Mouse (Mus musculus): ENCODE measurements around the gene Katnal1.

Gene Katnal1

DNA sequence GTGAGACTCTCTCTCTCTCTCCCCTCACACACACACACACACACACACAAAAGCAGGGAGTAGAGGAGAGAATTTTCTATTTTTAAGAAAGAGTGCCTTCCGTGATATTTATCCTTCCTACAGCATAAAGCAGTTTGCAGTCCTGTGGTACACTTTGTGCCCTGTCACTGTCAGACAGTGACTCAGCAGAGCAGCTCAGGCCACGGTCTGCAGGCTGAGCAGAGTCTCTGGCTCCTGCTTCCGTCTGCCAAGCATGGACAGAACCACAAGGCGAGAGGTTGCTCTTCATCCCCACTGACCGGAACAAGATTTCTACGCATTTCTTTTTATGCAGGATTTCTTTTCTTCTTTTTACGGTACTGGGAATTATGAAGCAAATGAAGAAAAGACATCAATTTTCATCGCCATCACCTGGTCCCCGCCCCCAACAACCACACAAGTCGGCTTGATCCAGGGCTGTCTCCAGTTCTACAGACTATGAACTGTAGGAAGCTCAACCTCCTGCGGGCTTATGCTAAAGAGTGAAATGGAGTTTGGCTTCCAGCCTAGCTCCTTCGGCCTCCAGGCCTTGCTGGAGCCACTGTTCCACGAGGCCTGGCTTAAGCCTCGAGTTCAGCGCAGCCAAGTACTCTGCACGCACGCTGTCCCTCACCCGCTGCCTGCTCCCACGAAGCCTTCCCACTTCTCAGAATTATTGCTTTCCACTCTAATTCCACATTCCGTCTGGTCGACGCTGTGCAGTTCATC lies 25.4 kb upstream of the Katnal1 start:
- DNase-seq (ENCODE audit: extremely low spot score, low read depth, low spot score): no peak

DNA sequence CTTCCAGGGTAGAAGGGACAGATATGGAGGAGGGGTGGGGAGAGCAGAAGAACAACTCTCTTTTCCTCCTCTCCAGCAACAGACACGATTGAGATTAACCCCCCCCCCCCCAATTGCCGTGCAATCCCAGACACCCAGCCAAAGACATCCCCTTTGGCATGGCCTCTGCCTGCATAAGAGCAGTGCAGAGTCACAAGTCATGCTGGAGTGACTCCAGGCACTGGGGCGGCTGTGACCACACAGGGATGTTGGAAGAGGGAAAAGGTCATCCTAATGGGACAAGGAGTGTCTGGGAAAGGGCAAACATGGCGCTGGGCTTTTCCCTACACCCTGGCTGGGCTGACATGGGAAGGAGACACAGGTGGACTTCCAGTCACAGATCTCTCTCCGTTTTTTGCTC lies 24.0 kb upstream of the Katnal1 start:
- no peak for DNase-seq (ENCODE audit: extremely low spot score, low read depth, low spot score)

DNA sequence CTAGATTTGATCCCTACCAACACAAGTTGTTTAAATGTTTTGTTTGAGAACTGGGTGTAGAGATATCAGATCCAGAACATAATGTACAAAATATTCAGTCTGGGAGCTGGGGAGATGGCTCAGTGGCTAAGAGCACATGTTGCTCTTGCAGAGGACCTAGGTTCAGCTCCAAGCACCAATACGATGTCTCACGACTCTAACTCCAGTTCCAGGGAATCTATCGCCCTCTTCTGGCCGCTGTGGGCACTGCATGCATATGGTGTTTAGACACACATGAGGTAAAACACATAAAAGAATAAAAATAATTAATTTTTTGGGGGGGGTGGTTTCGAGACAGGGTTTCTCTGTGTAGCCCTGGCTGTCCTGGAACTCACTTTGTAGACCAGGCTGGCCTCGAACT lies 23.3 kb upstream of the Katnal1 start:
- DNase-seq (ENCODE audit: extremely low spot score, low read depth, low spot score): no peak

DNA sequence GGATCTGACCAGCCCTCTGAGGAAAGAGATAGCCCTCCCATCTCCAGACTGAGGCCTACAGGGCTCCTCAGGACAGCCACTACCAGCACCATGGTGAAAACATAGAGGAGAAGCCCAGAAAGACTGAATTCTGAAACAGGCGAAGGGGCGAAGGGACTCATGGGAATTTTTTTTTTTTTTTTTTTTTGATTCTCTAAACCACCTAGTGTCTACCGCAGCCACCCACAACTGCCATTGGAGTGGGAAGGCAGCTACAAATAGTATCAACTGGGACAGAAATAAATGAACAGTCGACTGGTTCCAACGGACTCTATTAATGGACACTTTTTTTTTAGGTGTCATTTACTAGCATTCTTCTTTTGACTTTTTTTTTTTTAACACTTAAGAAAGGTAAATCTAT lies 22.2 kb upstream of the Katnal1 start:
- no peak for DNase-seq (ENCODE audit: extremely low spot score, low read depth, low spot score)

DNA sequence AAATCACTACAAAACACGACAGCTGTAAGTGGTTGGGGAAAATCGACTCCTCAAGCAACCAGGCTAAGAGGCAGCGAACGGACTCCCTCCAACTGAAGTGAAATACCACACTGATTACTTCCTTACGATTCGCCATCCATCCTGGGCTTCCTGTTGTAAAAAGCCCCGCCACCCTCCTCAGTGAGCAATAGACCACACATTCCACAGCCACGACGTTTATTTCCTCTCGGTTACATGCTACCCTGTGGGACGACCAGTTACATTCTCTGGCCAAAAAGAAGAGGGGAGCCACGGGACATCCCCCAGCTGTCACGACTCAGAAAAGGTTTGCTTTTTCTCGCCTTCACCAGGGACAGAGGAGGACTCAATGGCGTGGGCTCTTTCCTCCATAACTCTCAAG lies 20.9 kb upstream of the Katnal1 start:
- DNase-seq (ENCODE audit: extremely low spot score, low read depth, low spot score): no peak

DNA sequence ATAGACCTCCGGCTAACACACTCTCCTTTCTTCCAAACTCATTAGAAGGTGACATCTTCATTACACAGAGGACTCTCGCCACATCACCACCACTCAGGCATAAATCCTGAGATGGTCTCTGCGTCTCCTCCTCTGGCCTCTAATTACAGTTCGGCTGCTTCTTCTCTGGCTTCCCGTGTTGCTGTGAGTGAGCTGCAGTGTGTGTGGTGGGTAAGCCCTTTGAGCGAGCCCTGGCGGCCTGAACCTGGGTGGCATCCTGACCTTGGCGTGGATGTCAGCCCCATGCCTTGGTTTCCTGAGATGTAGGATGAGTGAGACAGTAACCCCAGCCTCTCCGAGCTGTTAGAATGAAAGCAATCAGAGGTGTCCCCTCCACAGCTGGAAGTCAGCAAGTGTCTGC lies 19.5 kb upstream of the Katnal1 start:
- no peak for DNase-seq (ENCODE audit: extremely low spot score, low read depth, low spot score)

DNA sequence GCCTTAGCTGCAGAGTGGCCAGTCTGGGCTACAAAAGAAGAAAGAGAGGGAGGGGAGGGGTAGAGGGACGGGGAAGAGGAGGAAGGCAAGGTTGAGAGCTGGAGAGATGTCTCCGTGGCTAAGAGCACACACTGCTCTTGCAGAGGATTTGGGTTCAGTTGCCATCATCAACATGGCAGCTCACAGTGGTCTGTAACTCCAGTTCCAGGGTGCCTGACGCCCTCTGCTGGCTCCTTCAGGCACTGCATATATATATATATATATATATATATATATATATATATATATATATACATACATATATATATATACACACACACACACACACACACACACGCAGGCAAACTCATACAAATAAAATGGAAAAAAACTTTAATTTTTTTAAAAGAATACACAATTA lies 18.3 kb upstream of the Katnal1 start:
- DNase-seq (ENCODE audit: extremely low spot score, low read depth, low spot score): no peak

DNA sequence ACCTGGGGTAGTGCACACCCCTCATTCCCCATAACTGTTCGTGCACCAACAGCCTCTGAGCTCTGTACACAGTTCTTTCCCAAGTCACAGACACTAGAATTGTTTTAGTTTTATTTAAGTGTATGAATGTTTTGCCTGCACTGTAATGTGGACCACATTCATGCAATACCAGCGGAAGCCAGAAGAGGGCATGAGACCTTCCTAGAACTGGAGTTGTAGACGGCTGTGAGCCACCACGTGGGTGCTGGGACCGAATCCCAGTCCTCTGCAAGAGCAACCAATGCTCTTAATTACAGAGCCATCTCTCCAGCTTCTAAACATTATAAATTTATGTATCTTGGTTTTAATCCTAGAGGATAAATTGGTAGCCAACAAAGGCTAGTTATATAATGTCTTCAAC lies 17.7 kb upstream of the Katnal1 start:
- DNase-seq (ENCODE audit: extremely low spot score, low read depth, low spot score): no peak

DNA sequence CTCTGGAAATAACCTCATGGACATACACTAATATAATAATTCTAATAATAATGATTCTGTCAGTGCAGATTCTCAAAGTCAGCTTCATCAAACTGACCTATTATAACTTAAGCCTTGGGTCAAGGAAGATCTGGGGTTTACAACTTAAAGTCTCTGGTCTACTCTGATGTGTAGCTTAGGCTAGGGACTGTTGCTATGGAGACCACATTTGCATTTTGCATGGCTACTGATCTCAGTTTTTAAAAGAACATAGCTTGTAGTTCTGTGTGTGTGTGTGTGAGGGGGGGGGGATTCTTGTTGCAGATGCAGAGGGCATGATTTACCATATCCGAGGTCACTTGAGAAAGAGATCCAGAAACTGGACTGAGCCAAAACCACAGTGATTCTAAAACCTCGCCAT lies 16.6 kb upstream of the Katnal1 start:
- no peak for DNase-seq (ENCODE audit: extremely low spot score, low read depth, low spot score)

DNA sequence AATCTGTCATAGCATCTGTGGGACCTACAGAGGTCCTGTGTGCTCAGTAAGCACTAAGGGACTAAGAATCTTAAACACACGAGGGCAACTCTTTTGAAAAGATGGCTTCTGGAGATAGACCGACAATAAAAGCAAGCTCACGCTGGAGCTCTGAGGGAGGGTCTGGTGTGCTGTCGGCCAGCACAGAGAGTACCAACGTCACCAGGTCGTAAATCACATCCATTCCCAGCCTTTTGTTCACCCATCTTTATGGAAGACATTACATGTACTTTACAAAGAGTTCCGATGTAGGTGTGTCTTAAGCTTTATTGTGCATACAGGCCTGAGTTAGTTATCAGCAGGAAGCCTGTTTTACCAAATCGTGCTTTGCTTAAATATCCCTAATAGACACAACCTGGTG lies 14.9 kb upstream of the Katnal1 start:
- DNase-seq (ENCODE audit: extremely low spot score, low read depth, low spot score): no peak

DNA sequence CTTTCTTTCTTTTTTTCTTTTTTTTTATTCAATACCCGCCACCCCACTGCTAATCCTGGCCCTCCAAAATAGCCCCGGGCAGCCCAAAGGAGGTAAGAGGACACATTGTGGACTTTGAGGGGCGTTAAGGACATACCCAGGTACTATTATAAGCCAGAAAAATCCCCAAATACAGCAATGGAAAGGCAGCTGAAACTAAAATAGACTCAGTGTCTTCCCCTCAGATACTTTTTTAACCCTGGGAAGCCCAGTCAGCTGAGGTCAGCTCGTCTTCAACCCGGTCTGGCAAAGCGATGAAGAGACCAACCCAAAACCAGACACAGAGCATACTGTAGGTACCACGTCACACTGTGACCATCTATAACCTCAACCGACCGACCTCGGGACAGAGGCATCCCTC lies 14.3 kb upstream of the Katnal1 start:
- DNase-seq (ENCODE audit: extremely low spot score, low read depth, low spot score): no peak

DNA sequence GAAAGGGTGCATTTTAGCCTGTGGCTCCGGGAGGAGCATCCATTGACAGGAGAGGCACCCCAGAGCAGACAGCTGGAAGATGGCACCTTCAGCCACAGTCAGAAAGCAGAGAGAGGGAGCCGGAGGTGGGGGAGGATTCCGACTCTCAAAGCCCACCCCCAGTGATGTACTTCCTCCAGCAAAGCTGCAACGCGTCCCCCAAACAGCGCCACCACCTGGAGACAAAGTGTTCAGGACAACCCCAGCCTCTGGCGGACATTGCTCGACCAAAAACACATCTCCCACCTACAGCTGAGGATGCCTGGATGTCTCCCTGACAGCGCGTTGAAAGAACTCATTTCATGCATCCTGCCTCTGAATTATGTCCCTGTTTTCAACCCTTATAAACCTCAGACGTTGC lies 13.8 kb upstream of the Katnal1 start:
- no peak for DNase-seq (ENCODE audit: extremely low spot score, low read depth, low spot score)

DNA sequence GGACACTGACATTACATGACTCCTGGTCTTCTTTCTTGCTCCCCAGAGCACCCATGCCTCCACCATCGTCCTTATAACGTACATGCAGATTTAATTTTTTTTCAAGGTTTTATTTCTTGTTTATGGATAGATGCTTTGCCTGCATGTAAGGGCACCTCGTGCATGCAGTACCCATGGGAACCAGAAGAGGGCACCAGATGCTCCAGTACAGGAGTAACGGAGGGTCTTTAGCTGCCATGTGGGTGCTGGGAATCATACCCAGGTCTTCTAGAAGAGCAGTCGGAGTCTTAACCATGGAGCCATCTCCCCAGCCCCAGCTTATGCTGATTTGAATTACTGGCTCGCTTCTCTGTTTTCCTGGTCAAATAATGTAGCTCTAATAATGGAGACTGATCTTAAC lies 13.2 kb upstream of the Katnal1 start:
- DNase-seq (ENCODE audit: extremely low spot score, low read depth, low spot score): no peak

DNA sequence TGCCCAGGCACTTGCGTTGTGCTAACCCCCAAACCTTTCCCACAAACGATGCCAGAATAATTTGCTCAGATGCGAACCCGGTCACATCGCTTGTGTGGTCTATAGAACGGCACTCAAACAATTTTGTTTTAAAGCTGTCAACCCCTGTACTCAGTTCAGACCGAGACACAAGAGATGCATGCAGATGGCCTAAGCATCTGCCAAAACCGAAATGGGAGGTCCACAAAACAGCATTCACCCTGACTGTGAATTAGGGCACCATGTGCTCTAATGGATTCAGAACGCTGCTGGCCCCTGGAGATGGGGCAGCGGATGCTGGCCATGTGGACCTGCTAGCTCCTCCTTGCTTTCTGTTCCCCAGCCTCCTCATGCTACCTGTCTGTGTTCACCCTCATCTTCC lies 12.7 kb upstream of the Katnal1 start:
- DNase-seq (ENCODE audit: extremely low spot score, low read depth, low spot score): no peak

DNA sequence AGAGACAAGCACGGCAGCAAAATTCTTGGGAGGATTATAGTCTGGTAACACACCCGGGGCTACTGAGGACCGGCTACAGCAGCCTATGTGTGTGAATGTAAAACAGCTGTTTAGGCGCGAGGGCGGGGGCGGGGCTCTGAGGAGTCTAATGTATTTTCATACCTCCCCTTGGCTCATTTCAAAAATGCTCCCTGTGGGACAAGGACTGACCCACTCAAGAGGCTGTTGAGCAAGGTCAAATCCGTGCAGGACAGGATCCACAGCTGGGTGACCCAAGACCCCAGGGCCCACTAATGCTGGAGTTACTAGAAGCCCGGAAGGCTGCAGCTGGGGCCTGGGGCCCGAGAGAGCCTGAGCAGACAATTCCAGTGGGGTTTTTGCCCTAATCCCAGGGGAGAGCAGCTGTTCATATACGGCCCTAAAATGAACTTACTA lies 10.8 kb upstream of the Katnal1 start:
- no peak for DNase-seq (ENCODE audit: extremely low spot score, low read depth, low spot score)

DNA sequence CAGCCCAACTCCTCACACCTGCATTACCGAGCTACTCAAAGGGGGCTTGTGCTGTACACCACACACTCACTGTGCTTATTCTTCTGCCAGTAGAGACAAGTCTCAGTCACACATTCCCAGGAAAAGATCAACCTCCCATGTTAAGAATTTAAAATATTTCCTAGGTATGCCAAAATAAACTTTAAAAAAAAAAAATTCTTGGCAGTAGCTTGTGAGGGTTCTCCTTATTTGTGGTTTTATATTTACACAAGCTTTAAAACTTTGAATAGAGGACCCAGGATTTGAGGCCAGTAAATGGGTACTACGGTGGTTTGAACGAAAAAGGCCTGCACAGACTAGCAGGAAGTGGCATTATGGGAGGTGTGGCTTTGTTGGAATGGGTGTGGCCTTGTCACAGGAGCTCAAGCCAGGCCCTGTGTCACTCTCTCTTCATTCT lies 7.4 kb upstream of the Katnal1 start:
- no peak for DNase-seq (ENCODE audit: extremely low spot score, low read depth, low spot score)

DNA sequence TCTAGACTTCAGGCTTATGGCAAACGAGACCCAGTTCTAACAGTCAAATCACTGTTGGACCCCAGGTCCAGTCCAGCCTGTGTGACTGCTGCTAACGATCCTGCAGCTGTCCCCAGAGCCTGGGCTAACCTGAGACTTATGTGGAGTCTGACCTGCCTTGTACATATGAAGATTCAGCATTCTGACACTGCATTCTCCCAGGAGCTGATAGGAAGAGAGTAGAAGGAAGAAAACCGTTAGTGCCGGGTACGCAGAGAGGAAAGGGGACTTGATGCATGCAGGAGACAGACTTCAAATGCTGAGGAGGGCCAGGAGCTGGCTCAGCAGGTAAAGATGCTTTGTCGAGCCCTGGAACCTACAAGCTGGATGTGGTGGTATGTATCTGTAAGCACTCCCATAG lies 6.8 kb upstream of the Katnal1 start:
- DNase-seq (ENCODE audit: extremely low spot score, low read depth, low spot score): no peak

DNA sequence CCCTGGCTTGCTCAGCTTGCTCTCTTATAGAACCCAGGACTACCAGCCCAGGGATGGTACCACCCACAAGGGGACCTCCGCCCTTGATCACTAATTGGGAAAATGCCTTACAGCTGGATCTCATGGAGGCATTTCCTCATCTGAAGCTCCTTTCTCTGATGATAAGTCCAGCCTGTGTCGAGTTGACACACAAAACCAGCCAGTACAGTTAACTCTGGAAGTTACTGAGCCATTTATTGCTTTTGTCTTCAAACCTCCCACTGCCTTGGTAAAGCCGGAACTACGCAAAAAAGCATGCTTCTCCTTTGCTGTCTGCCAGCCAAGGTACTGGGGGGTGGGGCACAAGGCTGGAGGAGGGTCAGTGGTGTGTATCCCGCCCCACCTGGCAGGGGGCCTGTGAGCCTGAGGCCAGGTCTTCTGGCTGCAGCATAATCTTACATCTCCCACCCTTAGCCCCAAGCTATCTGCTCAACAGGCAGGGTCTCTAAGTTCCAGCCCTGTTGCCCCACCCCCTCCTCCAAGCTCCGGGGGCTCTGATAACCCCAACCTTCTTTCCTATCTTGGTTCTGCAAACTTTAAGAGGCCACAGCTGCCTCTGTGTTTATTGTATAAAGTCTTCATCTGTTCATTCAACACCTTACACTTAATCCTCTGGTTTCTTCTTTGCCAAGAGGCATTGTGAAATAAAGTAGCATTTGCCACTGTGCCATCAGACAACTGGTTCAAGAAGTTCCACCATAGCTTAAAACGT lies 6.1 kb upstream of the Katnal1 start:
- no peak for DNase-seq (ENCODE audit: extremely low spot score, low read depth, low spot score)

DNA sequence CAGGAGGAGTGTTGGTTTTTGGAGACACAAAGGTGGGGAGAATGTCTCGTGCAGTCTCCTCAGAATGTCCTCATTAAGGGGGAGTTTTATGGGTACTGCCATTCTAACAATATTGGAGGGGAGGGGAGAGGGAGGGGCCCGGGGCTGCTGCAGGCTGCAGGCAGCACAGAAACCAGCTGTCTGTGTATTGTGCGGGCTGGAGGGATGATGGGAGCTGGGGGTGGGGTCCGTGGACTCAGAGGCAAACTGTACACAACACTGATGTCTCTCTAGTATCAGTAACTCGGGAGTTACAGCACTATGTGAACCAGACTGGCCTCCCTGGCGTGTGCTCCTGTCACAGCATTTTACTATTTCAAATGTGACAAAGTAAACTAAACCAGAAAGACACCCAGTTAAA lies 5.3 kb upstream of the Katnal1 start:
- DNase-seq (ENCODE audit: extremely low spot score, low read depth, low spot score): no peak

DNA sequence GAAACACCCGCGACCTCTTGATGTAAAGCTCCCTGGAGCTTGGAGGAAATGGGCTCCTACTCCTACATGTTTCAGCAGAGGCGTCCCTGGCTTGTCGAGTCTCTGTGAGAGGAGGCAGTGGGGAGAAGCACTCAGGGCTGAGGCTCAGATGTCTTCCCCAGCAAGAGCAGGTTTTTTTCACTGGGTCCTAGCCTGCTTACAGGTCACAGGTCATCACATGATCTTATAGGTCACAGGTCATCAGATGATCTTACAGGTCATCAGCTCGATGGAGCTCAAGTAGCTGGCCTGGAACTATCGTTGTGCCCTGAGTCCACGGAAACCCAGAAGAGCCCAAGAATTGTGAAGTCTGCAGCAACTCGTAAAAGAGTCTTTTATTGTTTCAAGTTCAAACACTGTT lies 4.6 kb upstream of the Katnal1 start:
- DNase-seq (ENCODE audit: extremely low spot score, low read depth, low spot score): no peak

DNA sequence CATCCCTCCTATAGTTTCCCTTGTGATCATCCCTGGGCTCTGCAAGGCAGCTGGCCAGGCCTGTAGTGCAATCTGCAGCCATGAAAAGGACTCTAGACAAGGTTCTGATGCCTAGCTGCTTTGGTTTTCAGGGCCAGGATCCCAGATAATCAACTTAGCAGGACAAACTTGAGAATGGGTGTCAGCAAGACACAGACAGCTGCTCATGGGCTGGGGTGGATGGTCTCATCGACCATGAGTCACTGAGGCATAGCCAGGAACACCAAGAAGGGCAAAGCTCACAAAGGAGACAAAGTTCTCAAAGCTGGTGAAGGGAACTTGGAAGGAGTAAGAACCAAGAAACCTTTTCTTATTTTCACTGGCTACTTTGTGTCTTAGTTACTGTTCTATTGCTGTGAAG lies 2.2 kb upstream of the Katnal1 start:
- no peak for DNase-seq (ENCODE audit: extremely low spot score, low read depth, low spot score)

DNA sequence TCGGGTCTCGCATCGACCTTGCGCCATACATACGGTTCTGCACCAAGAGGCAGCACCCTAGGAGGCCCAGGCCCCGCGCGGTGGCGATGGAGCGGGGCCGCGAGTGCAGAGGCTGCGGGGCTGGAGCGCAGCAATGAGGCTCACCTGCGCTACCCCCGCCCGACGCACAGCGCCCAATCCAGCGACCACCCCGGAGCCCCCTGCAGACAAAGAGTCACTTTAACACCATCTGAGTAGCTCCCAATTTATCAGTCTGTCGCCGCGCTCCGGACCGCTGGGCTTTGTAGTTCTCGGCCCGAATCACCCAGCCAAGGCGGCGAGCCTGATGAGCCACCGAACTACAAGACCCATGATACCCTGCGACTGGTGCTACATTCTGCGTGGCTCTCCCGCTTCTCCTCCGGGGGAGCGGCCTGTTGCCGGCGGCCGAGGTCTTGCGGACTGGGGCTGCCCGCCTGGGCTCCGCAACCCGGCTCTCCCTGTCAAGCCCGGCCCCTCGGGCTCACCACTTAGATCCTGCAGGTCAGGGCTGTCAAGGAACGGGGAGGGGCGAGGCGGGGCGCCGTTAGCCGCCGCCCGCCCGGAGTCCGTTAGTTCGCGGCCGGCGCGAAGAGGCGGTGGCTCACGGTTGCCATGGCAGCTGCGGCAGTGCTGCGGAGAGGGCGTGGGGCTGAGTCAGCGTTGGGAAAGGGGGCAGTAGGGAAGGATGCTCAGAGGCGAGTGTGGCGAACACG lies 571 bp downstream of the Katnal1 start:
- DNase-seq (ENCODE audit: extremely low spot score, low read depth, low spot score): peak; percentile 83
